Mouse (Mus musculus) CH12.LX (cell line): ENCODE measurements around the gene Pcnt. TPM values are rescaled to one million over a fixed set of nuclear protein-coding genes. Genes with fewer than 3 reads are reported as not detected.
A peak's percentile ranks its signal among the peaks of the same experiment; 100 is the strongest.

Source experiments
- DNase-seq: peaks from one replicate; pipeline ENCODE4 v3.0.0-alpha.2; 2013; ENCODE audit errors: extremely low read depth
- H3K27ac ChIP-seq: 2 replicates; pipeline ENCODE4 v1.5.1; 2012; ENCODE audit warnings: low read depth, mild to moderate bottlenecking, control low read depth, moderate library complexity; ENCODE audit not compliant: insufficient read depth
- H3K27me3 ChIP-seq: replicated peaks from 2 replicates; pipeline ENCODE3; 2012; ENCODE audit warnings: inconsistent platforms
- H3K36me3 ChIP-seq, 2 experiments: replicated peaks in 1 of 2; 2 replicates each; pipeline versions ENCODE3 to v1.6.1; 2012; ENCODE audit warnings: inconsistent platforms in 1 of 2, low read length in 1 of 2, mild to moderate bottlenecking in 1 of 2, mixed read lengths in 1 of 2, moderate library complexity in 1 of 2; ENCODE audit not compliant: control insufficient read depth in 1 of 2, insufficient read depth in 1 of 2
- H3K4me1 ChIP-seq, 2 experiments: 2 replicates each; pipeline ENCODE4 v1.6.1; 2012; ENCODE audit warnings: inconsistent platforms in 1 of 2, moderate library complexity in 1 of 2; ENCODE audit not compliant: insufficient read depth in 2 of 2, control insufficient read depth in 1 of 2
- H3K4me2 ChIP-seq: 2 replicates; pipeline ENCODE4 v1.6.1; 2012; ENCODE audit warnings: low read depth, mild to moderate bottlenecking, control low read depth; ENCODE audit not compliant: poor library complexity, insufficient read depth, severe bottlenecking
- H3K4me3 ChIP-seq, 3 experiments: fragments of 150-350 bp in 1 of 3; sonication (generic) in 1 of 3; replicated peaks in 1 of 3; 2 replicates each; pipeline versions ENCODE3 to v1.5.1; 2011 to 2012; ENCODE audit warnings: low read depth in 2 of 3, low read length in 2 of 3, mild to moderate bottlenecking in 2 of 3, moderate library complexity in 2 of 3, control low read depth in 1 of 3, improper control_type of control experiment in 1 of 3, inconsistent platforms in 1 of 3, mixed read lengths in 1 of 3; ENCODE audit not compliant: poor library complexity in 1 of 3
- H3K79me2 ChIP-seq: replicated peaks from 2 replicates; pipeline ENCODE4 v1.6.1; 2012; ENCODE audit warnings: mild to moderate bottlenecking, moderate library complexity; ENCODE audit not compliant: control insufficient read depth, poor library complexity, insufficient read depth, severe bottlenecking; ENCODE audit errors: extremely low read depth
- H3K9ac ChIP-seq: 2 replicates; pipeline ENCODE4 v1.6.1; 2012; ENCODE audit warnings: low read depth, mild to moderate bottlenecking, control low read depth, moderate library complexity; ENCODE audit not compliant: insufficient read depth
- H3K9me3 ChIP-seq: replicated peaks from 2 replicates; pipeline ENCODE3; 2012; ENCODE audit warnings: low read length, inconsistent platforms, mixed read lengths
- CTCF ChIP-seq, 2 experiments: IDR thresholded peaks in 1 of 2; conservative IDR thresholded peaks in 1 of 2; 2 replicates each; pipeline ENCODE4 v1.5.1; 2011 to 2012; ENCODE audit warnings: low read depth in 2 of 2, low read length in 2 of 2, improper control_type of control experiment in 1 of 2, inconsistent platforms in 1 of 2, mild to moderate bottlenecking in 1 of 2, moderate library complexity in 1 of 2
- EP300 ChIP-seq: IDR thresholded peaks from 2 replicates; pipeline ENCODE4 v1.6.1; 2011; ENCODE audit warnings: low read length, improper control_type of control experiment
- MAX ChIP-seq: IDR thresholded peaks from 2 replicates; pipeline ENCODE4 v1.6.1; 2011; ENCODE audit warnings: low read length, improper control_type of control experiment
- MEF2A ChIP-seq: IDR thresholded peaks from 2 replicates; pipeline ENCODE4 v1.6.1; 2014; ENCODE audit warnings: low read depth, mild to moderate bottlenecking, inconsistent platforms, low read length, improper control_type of control experiment, borderline replicate concordance
- PAX5 ChIP-seq: IDR thresholded peaks from 2 replicates; pipeline ENCODE4 v1.6.1; 2012; ENCODE audit warnings: low read length, inconsistent platforms, mixed read lengths
- POLR2A ChIP-seq: IDR thresholded peaks from 2 replicates; pipeline ENCODE4 v1.6.1; 2011; ENCODE audit warnings: low read depth, mild to moderate bottlenecking, improper control_type of control experiment, low read length
- POLR2AphosphoS2 ChIP-seq: IDR thresholded peaks from 2 replicates; pipeline ENCODE4 v1.6.1; 2011; ENCODE audit warnings: low read depth, low read length, improper control_type of control experiment
- RCOR1 ChIP-seq: conservative IDR thresholded peaks from 2 replicates; pipeline ENCODE4 v1.6.1; 2012; ENCODE audit warnings: low read depth, mild to moderate bottlenecking, inconsistent platforms, low read length, improper control_type of control experiment
- SMC3 ChIP-seq: IDR thresholded peaks from 2 replicates; pipeline ENCODE4 v1.6.1; 2011; ENCODE audit warnings: low read depth, low read length, improper control_type of control experiment
- TCF12 ChIP-seq: IDR thresholded peaks from 2 replicates; pipeline ENCODE4 v1.6.1; 2014; ENCODE audit warnings: low read depth, mild to moderate bottlenecking, inconsistent platforms, low read length, improper control_type of control experiment
- ZKSCAN1 ChIP-seq: IDR thresholded peaks from 2 replicates; pipeline ENCODE4 v1.6.1; 2012; ENCODE audit warnings: low read depth, inconsistent platforms, low read length, improper control_type of control experiment, borderline replicate concordance
- dilution Hi-C: fragments of 300-500 bp; cut with MboI; formaldehyde crosslinking; loops from 2 replicates; pipeline ENCODE4 v1.14.3; 2020; ENCODE audit warnings: low sequenced_read_pairs; ENCODE audit not compliant: extremely low pct_unique_long_range_greater_than_20kb, extremely low pct_ligation_motif_present
- in situ Hi-C: fragments of 300-500 bp; cut with MboI; formaldehyde crosslinking; loops from 3 replicates; pipeline ENCODE4 v1.14.3; 2019; ENCODE audit warnings: low sequenced_read_pairs, low pct_ligation_motif_present, low pct_unique_long_range_greater_than_20kb, mixed read lengths
- polyA plus RNA-seq: library from polyadenylated mRNA; unstranded; fragments of >175 nt; gene quantifications from 2 replicates; pipeline ENCODE4 v1.2.1, GENCODE M21; 2012; ENCODE audit warnings: low read depth; ENCODE audit not compliant: insufficient read length
- total RNA-seq, 2 experiments: library from RNA; depleted of rRNA; stranded (reverse); fragments of 300-350 nt in 1 of 2; fragments of >200 nt in 1 of 2; gene quantifications; 2 replicates each; pipeline ENCODE4 v1.2.3; 2012 to 2014

Pcnt gene
- total and polyA plus RNA-seq, 3 experiments = 22.2 to 30.2 (median 29.1) TPM

DNA sequence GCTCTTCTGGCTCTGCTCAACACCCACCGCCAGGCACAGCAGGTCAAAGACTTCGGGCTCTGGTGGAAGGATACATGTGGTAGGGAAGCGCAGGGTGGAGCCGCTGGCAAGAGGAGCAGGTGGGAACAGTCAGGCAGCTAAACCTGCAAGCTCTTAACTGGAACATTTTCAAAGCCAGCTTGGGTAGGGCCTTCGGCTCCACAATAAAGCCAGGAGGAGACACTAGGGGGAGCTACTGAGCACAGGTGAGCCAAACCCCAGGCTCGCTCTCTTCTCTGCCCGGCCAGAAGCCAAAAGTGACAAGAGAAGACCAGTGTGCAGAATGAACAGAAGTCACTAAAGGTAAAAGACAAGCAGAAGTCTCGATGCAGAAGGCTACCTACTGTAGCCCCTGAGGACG, 50.8 kb downstream of the Pcnt start:
- Histone ChIP-seq H3K79me2 (no peaks in the 10 kb centered on the region), H3K4me1 (no peaks in the 10 kb centered on the region), H3K27me3 (no peaks in the 10 kb centered on the region), H3K4me2 (no peak overlapping the region), H3K27ac (no peak overlapping the region), H3K36me3 (peaks cover 52 to 66% of the 10 kb centered on the region in 2 experiments), H3K4me3 (no peak overlapping the region), H3K9ac (no peak overlapping the region), H3K9me3 (peaks cover 7% of the 10 kb centered on the region)
- TF ChIP-seq CTCF (conservative IDR thresholded peaks at IDR 0.05 in 1 of 2, IDR thresholded peaks at IDR 0.05 in 1 of 2; ENCODE audit: low read depth in 2 of 2, low read length in 2 of 2) = peak; percentile 54 to 55; a peak in 3 of 4 replicates
- no peak for TF ChIP-seq POLR2AphosphoS2
- no peak for TF ChIP-seq EP300
- in situ Hi-C loops = no loop called here
- DNase-seq = peak; percentile 14
- dilution Hi-C loops = no loop called here

- H3K36me3 ChIP-seq = peaks cover 54 to 67% of the 10 kb centered on the region in 2 experiments
- in situ Hi-C loops = no loop called here
These were observed 51.4 kb downstream of the Pcnt start for GRCm38 (mm10) chr10:76391166-76391565.

GRCm38 (mm10) chr10:76374981-76375380, 67.6 kb downstream of the Pcnt start:
- Histone ChIP-seq H3K9ac (no peak overlapping the region), H3K4me1 (no peaks in the 10 kb centered on the region), H3K36me3 (peaks cover 68 to 95% of the 10 kb centered on the region in 2 experiments), H3K27me3 (no peaks in the 10 kb centered on the region), H3K27ac (no peak overlapping the region), H3K4me2 (no peak overlapping the region), H3K9me3 (no peaks in the 10 kb centered on the region), H3K4me3 (no peak overlapping the region), H3K79me2 (no peaks in the 10 kb centered on the region)
- no peak for TF ChIP-seq RCOR1
- no peak for TF ChIP-seq ZKSCAN1
- no peak for TF ChIP-seq MAX
- no peak for TF ChIP-seq MEF2A
- no peak for TF ChIP-seq PAX5
- no peak for TF ChIP-seq POLR2AphosphoS2
- TF ChIP-seq TCF12 = no peak
- in situ Hi-C loops = no loop called here
- dilution Hi-C loops = no loop called here
- no peak for DNase-seq

More at GRCm38 (mm10) chr10:76391166-76391565, 51.4 kb downstream of the Pcnt start:
- DNase-seq = no peak
- no peak overlapping the region for H3K4me3 ChIP-seq
- H3K9me3 ChIP-seq = peaks cover 7% of the 10 kb centered on the region
- dilution Hi-C loops = no loop called here
- TF ChIP-seq SMC3 = no peak
- no peak for TF ChIP-seq POLR2A
- TF ChIP-seq, all 38 proteins: peak for 0
- H3K9ac ChIP-seq = no peak overlapping the region
- no peak overlapping the region for H3K4me2 ChIP-seq
- H3K27me3 ChIP-seq = no peaks in the 10 kb centered on the region
- no peaks in the 10 kb centered on the region for H3K4me1 ChIP-seq
- no peak overlapping the region for H3K27ac ChIP-seq
- H3K79me2 ChIP-seq = no peaks in the 10 kb centered on the region
